Mouse (Mus musculus): ENCODE results near the gene Cadps2. TPM values are rescaled to one million over a fixed set of nuclear protein-coding genes. Genes with fewer than 3 reads are reported as not detected.
A peak's percentile ranks its signal among the peaks of the same experiment; 100 is the strongest.

The Cadps2 gene
- total and polyA plus RNA-seq, 3 experiments, result not detected

- TF ChIP-seq ZC3H11A (IDR thresholded peaks at IDR 0.05; ENCODE audit: low read depth, low read length) (no peak), HCFC1 (IDR thresholded peaks at IDR 0.05; ENCODE audit: low read depth, low read length) (no peak), SMC3 (IDR thresholded peaks at IDR 0.05; ENCODE audit: low read depth, low read length) (no peak), USF2 (conservative IDR thresholded peaks at IDR 0.05; ENCODE audit: low read depth, low read length) (no peak), EP300 (IDR thresholded peaks at IDR 0.05; ENCODE audit: low read length) (no peak), IRF4 (IDR thresholded peaks at IDR 0.05; ENCODE audit: low read depth, low read length) (no peak), ZMIZ1 (IDR thresholded peaks at IDR 0.05; ENCODE audit: low read depth, low read length) (no peak), PAX5 (IDR thresholded peaks at IDR 0.05; ENCODE audit: low read length) (no peak), ZKSCAN1 (IDR thresholded peaks at IDR 0.05; ENCODE audit: borderline replicate concordance, low read depth, low read length) (no peak), USF1 (IDR thresholded peaks at IDR 0.05; ENCODE audit: low read depth, low read length) (no peak), POLR2AphosphoS2 (IDR thresholded peaks at IDR 0.05; ENCODE audit: low read depth, low read length) (no peak), CHD1 (IDR thresholded peaks at IDR 0.05; ENCODE audit: low read depth, low read length) (no peak), BHLHE40 (IDR thresholded peaks at IDR 0.05; ENCODE audit: low read depth, low read length) (no peak), RCOR1 (conservative IDR thresholded peaks at IDR 0.05; ENCODE audit: low read depth, low read length) (no peak), MAZ (IDR thresholded peaks at IDR 0.05; ENCODE audit: low read depth, low read length) (no peak), UBTF (IDR thresholded peaks at IDR 0.05; ENCODE audit: low read depth, low read length) (no peak), POLR2A (IDR thresholded peaks at IDR 0.05; ENCODE audit: low read depth, low read length) (no peak), TBP (conservative IDR thresholded peaks at IDR 0.05; ENCODE audit: low read depth, low read length) (no peak), MYC (IDR thresholded peaks at IDR 0.05; ENCODE audit: low read depth, low read length) (no peak), ETS1 (conservative IDR thresholded peaks at IDR 0.05; ENCODE audit: low read depth, low read length) (no peak)
- Histone ChIP-seq H3K79me2 (replicated peaks; ENCODE audit: control insufficient read depth, extremely low read depth, insufficient read depth, poor library complexity, severe bottlenecking) (no peaks in the 10 kb centered on the region), H3K27me3 (replicated peaks) (no peaks in the 10 kb centered on the region), H3K4me2 (ENCODE audit: insufficient read depth, low read depth, poor library complexity, severe bottlenecking) (no peak overlapping the region), H3K9me3 (replicated peaks; ENCODE audit: low read length) (no peaks in the 10 kb centered on the region), H3K4me3 (replicated peaks in 1 of 3; ENCODE audit: low read depth in 2 of 3, low read length in 2 of 3, poor library complexity in 1 of 3) (no peak overlapping the region), H3K4me1 (ENCODE audit: control insufficient read depth in 1 of 2, insufficient read depth in 2 of 2) (no peaks in the 10 kb centered on the region), H3K27ac (ENCODE audit: insufficient read depth, low read depth) (no peak overlapping the region), H3K36me3 (replicated peaks in 1 of 2; ENCODE audit: control insufficient read depth in 1 of 2, insufficient read depth in 1 of 2, low read length in 1 of 2) (no peaks in the 10 kb centered on the region), H3K9ac (ENCODE audit: insufficient read depth, low read depth) (no peak overlapping the region)
- in situ Hi-C loops (cut with MboI; ENCODE audit: low pct_ligation_motif_present, low pct_unique_long_range_greater_than_20kb, low sequenced_read_pairs), result no loop called here
- dilution Hi-C loops (cut with MboI; ENCODE audit: extremely low pct_ligation_motif_present, extremely low pct_unique_long_range_greater_than_20kb, low sequenced_read_pairs), result no loop called here
- no peak for DNase-seq (ENCODE audit: extremely low read depth)
Measured at GRCm38 (mm10) chr6:23498611-23499010, 340.6 kb downstream of the Cadps2 start.

- dilution Hi-C loops (cut with MboI; ENCODE audit: extremely low pct_ligation_motif_present, extremely low pct_unique_long_range_greater_than_20kb, low sequenced_read_pairs), result no loop called here
Measured at GRCm38 (mm10) chr6:23491804-23492203, 347.4 kb downstream of the Cadps2 start.

More at GRCm38 (mm10) chr6:23491804-23492203, 347.4 kb downstream of the Cadps2 start:
- Histone ChIP-seq H3K27me3 (replicated peaks) (no peaks in the 10 kb centered on the region), H3K4me3 (replicated peaks in 1 of 3; ENCODE audit: low read depth in 2 of 3, low read length in 2 of 3, poor library complexity in 1 of 3) (no peak overlapping the region), H3K27ac (ENCODE audit: insufficient read depth, low read depth) (no peak overlapping the region), H3K36me3 (replicated peaks in 1 of 2; ENCODE audit: control insufficient read depth in 1 of 2, insufficient read depth in 1 of 2, low read length in 1 of 2) (no peaks in the 10 kb centered on the region), H3K79me2 (replicated peaks; ENCODE audit: control insufficient read depth, extremely low read depth, insufficient read depth, poor library complexity, severe bottlenecking) (no peaks in the 10 kb centered on the region), H3K4me2 (ENCODE audit: insufficient read depth, low read depth, poor library complexity, severe bottlenecking) (no peak overlapping the region), H3K9me3 (replicated peaks; ENCODE audit: low read length) (no peaks in the 10 kb centered on the region), H3K4me1 (ENCODE audit: control insufficient read depth in 1 of 2, insufficient read depth in 2 of 2) (no peaks in the 10 kb centered on the region), H3K9ac (ENCODE audit: insufficient read depth, low read depth) (no peak overlapping the region)
- TF ChIP-seq ZC3H11A (IDR thresholded peaks at IDR 0.05; ENCODE audit: low read depth, low read length) (no peak), USF1 (IDR thresholded peaks at IDR 0.05; ENCODE audit: low read depth, low read length) (no peak), GABPA (IDR thresholded peaks at IDR 0.05; ENCODE audit: insufficient replicate concordance, low read depth, low read length) (no peak), CTCF (conservative IDR thresholded peaks at IDR 0.05 in 1 of 2, IDR thresholded peaks at IDR 0.05 in 1 of 2; ENCODE audit: low read depth in 2 of 2, low read length in 2 of 2) (peak in 1 of 2 experiments; percentile 18; a peak in 2 of 4 replicates), MXI1 (IDR thresholded peaks at IDR 0.05; ENCODE audit: low read depth, low read length) (no peak), RCOR1 (conservative IDR thresholded peaks at IDR 0.05; ENCODE audit: low read depth, low read length) (no peak), MAX (IDR thresholded peaks at IDR 0.05; ENCODE audit: low read length) (no peak), MYC (IDR thresholded peaks at IDR 0.05; ENCODE audit: low read depth, low read length) (no peak), RAD21 (IDR thresholded peaks at IDR 0.05; ENCODE audit: low read depth, low read length) (peak; percentile 24), POLR2AphosphoS2 (IDR thresholded peaks at IDR 0.05; ENCODE audit: low read depth, low read length) (no peak)
- peak; percentile 11 for DNase-seq (ENCODE audit: extremely low read depth)
- in situ Hi-C loops (cut with MboI; ENCODE audit: low pct_ligation_motif_present, low pct_unique_long_range_greater_than_20kb, low sequenced_read_pairs), result no loop called here

All from CH12.LX (cell line).